Mouse (Mus musculus): ENCODE data around the gene Acot5.
"Not testable (repeated sequence)": the region's sequence is repeated elsewhere in the genome, so short reads cannot be mapped to it uniquely, and the experiment has no call there.

The Acot5 gene

GRCm38 (mm10) chr12:84046906-84047305, 22.2 kb upstream of the Acot5 start:
- no peaks in the 10 kb centered on the region for H3K27me3 ChIP-seq (ENCODE audit: control insufficient read depth, insufficient read depth, low read length, poor library complexity, severe bottlenecking)
- no peaks in the 10 kb centered on the region for H3K36me3 ChIP-seq (ENCODE audit: control insufficient read depth, insufficient read depth, low read length, poor library complexity, severe bottlenecking)
- no peak for DNase-seq (ENCODE audit: low read depth, low spot score)

DNA sequence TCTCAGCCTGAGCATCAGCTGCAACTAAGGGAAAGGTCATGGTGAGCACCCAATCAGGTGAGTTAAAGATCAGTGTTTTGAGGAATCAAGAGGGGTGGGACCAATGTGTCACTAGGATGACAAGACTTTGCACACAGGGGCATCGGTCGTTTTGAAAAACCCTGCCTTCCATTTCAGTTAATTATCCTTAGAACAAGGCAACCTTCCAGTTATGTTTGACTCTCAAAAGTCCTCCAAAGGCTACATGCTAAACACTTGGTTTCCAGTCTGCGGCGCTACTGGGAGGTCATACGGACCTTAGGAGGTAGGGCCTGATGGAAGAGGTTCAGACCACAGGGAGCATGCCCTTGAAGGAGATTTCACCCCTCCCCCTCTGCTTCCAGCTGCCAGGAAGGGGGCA, 18.4 kb upstream of the Acot5 start:
- not testable (repeated sequence) for DNase-seq (ENCODE audit: low read depth, low spot score); H3K36me3 ChIP-seq (ENCODE audit: control insufficient read depth, insufficient read depth, low read length, poor library complexity, severe bottlenecking); H3K27me3 ChIP-seq (ENCODE audit: control insufficient read depth, insufficient read depth, low read length, poor library complexity, severe bottlenecking)

GRCm38 (mm10) chr12:84051937-84052474, 17.1 kb upstream of the Acot5 start, which contains the start of gene Acot3:
Gene Acot3, plus strand, starts transcription at chr12:84052144.
- DNase-seq (ENCODE audit: low read depth, low spot score): no peak
- Histone ChIP-seq H3K27me3 (ENCODE audit: control insufficient read depth, insufficient read depth, low read length, poor library complexity, severe bottlenecking) (no peaks in the 10 kb centered on the region; the same call in 1 of the 2 replicates), H3K36me3 (ENCODE audit: control insufficient read depth, insufficient read depth, low read length, poor library complexity, severe bottlenecking) (no peaks in the 10 kb centered on the region)

GRCm38 (mm10) chr12:84052609-84053008, 16.5 kb upstream of the Acot5 start:
- no peak for DNase-seq (ENCODE audit: low read depth, low spot score)
- Histone ChIP-seq H3K27me3 (ENCODE audit: control insufficient read depth, insufficient read depth, low read length, poor library complexity, severe bottlenecking) (no peaks in the 10 kb centered on the region; the same call in 1 of the 2 replicates), H3K36me3 (ENCODE audit: control insufficient read depth, insufficient read depth, low read length, poor library complexity, severe bottlenecking) (no peaks in the 10 kb centered on the region)

DNA sequence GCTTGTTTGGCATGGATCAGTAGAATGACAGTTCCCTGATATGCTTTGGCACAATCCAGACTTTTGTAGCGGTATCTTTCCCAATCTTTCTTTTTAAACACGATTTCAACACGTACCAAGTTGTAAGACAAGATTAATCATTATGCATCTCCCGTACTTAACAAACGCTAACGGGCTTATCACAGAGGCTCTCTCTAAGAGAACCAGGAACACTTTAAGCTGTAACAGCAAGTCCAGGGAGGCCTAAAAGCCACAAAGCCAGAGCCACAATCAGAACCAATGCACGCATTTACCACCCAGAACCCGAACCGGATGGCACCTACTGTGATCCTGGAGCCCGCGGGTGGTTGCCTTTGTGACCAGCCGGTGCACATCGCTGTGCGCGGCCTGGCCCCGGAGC, 16.0 kb upstream of the Acot5 start:
- Histone ChIP-seq H3K36me3 (ENCODE audit: control insufficient read depth, insufficient read depth, low read length, poor library complexity, severe bottlenecking) (no peaks in the 10 kb centered on the region), H3K27me3 (ENCODE audit: control insufficient read depth, insufficient read depth, low read length, poor library complexity, severe bottlenecking) (no peaks in the 10 kb centered on the region; the same call in 1 of the 2 replicates)
- DNase-seq (ENCODE audit: low read depth, low spot score): no peak

- Histone ChIP-seq H3K27me3 (ENCODE audit: control insufficient read depth, insufficient read depth, low read length, poor library complexity, severe bottlenecking) (no peaks in the 10 kb centered on the region; the same call in 1 of the 2 replicates), H3K36me3 (ENCODE audit: control insufficient read depth, insufficient read depth, low read length, poor library complexity, severe bottlenecking) (no peaks in the 10 kb centered on the region)
- no peak for DNase-seq (ENCODE audit: low read depth, low spot score)
Measured at GRCm38 (mm10) chr12:84053679-84054391, 15.3 kb upstream of the Acot5 start.

- Histone ChIP-seq H3K36me3 (ENCODE audit: control insufficient read depth, insufficient read depth, low read length, poor library complexity, severe bottlenecking) (no peaks in the 10 kb centered on the region), H3K27me3 (ENCODE audit: control insufficient read depth, insufficient read depth, low read length, poor library complexity, severe bottlenecking) (no peaks in the 10 kb centered on the region)
- DNase-seq (ENCODE audit: low read depth, low spot score): peak; percentile 70
Measured at GRCm38 (mm10) chr12:84060946-84061345, 8.2 kb upstream of the Acot5 start.

GRCm38 (mm10) chr12:84062336-84062735, 6.8 kb upstream of the Acot5 start:
- Histone ChIP-seq H3K27me3 (ENCODE audit: control insufficient read depth, insufficient read depth, low read length, poor library complexity, severe bottlenecking) (no peaks in the 10 kb centered on the region), H3K36me3 (ENCODE audit: control insufficient read depth, insufficient read depth, low read length, poor library complexity, severe bottlenecking) (no peaks in the 10 kb centered on the region)
- DNase-seq (ENCODE audit: low read depth, low spot score): no peak

- Histone ChIP-seq H3K27me3 (ENCODE audit: control insufficient read depth, insufficient read depth, low read length, poor library complexity, severe bottlenecking) (no peaks in the 10 kb centered on the region), H3K36me3 (ENCODE audit: control insufficient read depth, insufficient read depth, low read length, poor library complexity, severe bottlenecking) (no peaks in the 10 kb centered on the region)
- peak; percentile 25 for DNase-seq (ENCODE audit: low read depth, low spot score)
Measured at GRCm38 (mm10) chr12:84063228-84063627, 5.9 kb upstream of the Acot5 start.

- no peaks in the 10 kb centered on the region for H3K36me3 ChIP-seq (ENCODE audit: control insufficient read depth, insufficient read depth, low read length, poor library complexity, severe bottlenecking)
- DNase-seq (ENCODE audit: low read depth, low spot score): no peak
- H3K27me3 ChIP-seq (ENCODE audit: control insufficient read depth, insufficient read depth, low read length, poor library complexity, severe bottlenecking): no peaks in the 10 kb centered on the region
Measured at GRCm38 (mm10) chr12:84063833-84064232, 5.3 kb upstream of the Acot5 start.

DNA sequence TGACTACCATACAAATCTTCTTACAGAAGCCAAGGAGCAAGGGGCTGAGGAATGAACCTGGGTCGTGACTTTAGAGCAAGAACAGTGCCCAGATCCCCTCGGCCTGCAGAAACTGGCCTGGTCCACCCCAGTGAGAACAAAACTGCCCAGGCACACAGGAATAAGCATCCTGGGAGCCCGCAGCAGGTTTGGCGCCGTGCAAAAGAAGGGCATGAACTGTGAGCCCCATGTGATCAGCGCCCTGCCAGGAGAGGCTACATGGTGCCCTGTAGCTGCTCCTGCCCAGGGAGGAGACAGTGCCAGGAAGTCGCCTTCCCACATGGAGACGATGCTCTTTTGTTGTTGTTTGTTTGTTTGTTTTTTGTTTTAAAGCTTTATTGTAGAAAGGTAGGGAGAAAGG, 4.5 kb upstream of the Acot5 start:
- Histone ChIP-seq H3K36me3 (ENCODE audit: control insufficient read depth, insufficient read depth, low read length, poor library complexity, severe bottlenecking) (no peaks in the 10 kb centered on the region), H3K27me3 (ENCODE audit: control insufficient read depth, insufficient read depth, low read length, poor library complexity, severe bottlenecking) (no peaks in the 10 kb centered on the region)
- DNase-seq (ENCODE audit: low read depth, low spot score): no peak

GRCm38 (mm10) chr12:84067752-84068151, 1.4 kb upstream of the Acot5 start:
- DNase-seq (ENCODE audit: low read depth, low spot score): no peak
- no peaks in the 10 kb centered on the region for H3K36me3 ChIP-seq (ENCODE audit: control insufficient read depth, insufficient read depth, low read length, poor library complexity, severe bottlenecking)
- H3K27me3 ChIP-seq (ENCODE audit: control insufficient read depth, insufficient read depth, low read length, poor library complexity, severe bottlenecking): no peaks in the 10 kb centered on the region

DNA sequence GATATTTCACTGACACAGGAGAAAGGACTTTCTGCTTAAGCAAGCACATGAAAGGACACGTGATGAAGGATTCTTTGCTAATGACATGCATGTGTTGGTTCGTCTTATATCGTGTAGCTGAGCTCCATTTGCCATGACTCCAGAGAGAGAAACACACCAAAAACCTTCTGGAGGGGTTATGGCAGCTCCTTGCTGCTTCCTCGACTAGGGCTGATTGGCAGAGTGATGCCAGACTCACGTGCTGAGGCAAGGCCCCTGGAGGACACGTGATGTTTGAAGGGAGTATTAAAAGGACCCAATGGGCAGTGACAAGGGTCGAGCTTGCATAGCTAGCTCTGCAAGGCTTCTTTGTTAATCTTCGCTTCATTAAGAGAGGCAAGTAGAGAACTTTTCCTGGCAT, 829 bp upstream of the Acot5 start:
- DNase-seq (ENCODE audit: low read depth, low spot score): no peak
- no peaks in the 10 kb centered on the region for H3K36me3 ChIP-seq (ENCODE audit: control insufficient read depth, insufficient read depth, low read length, poor library complexity, severe bottlenecking)
- no peaks in the 10 kb centered on the region for H3K27me3 ChIP-seq (ENCODE audit: control insufficient read depth, insufficient read depth, low read length, poor library complexity, severe bottlenecking)

DNA sequence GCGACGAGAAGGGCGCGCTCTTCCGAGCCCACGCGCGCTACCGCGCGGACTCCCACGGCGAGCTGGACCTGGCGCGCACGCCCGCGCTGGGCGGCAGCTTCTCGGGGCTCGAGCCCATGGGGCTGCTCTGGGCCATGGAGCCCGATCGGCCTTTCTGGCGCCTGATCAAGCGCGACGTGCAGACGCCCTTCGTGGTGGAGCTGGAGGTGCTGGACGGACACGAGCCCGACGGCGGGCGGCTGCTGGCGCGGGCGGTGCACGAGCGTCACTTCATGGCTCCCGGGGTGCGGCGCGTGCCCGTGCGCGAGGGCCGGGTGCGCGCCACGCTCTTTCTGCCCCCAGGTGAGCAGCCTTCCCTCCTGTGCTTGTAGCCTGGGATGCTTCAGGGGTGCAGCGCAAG, 457 bp downstream of the Acot5 start:
- not testable (repeated sequence) for DNase-seq (ENCODE audit: low read depth, low spot score); H3K36me3 ChIP-seq (ENCODE audit: control insufficient read depth, insufficient read depth, low read length, poor library complexity, severe bottlenecking); H3K27me3 ChIP-seq (ENCODE audit: control insufficient read depth, insufficient read depth, low read length, poor library complexity, severe bottlenecking)

DNA sequence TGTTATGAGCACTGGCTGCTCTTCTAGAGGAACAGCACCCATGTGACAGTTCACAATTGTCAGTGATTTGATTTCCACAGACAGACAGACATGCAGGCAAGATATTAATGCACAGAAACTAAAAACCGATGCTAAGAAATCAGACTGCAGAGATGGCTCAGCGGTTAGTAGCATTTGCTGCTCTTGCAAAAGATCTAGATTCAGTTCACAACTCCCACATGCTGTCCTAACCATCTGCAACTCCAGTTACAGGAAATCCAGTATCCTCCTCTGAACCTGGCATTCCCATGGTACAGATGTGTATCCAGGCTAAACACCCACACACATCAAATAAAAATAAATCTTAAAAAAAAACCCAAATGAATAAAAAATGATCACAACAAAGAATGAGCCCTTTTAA, 2.6 kb downstream of the Acot5 start:
- Histone ChIP-seq H3K27me3 (ENCODE audit: control insufficient read depth, insufficient read depth, low read length, poor library complexity, severe bottlenecking) (no peaks in the 10 kb centered on the region), H3K36me3 (ENCODE audit: control insufficient read depth, insufficient read depth, low read length, poor library complexity, severe bottlenecking) (no peaks in the 10 kb centered on the region)
- no peak for DNase-seq (ENCODE audit: low read depth, low spot score)
